Mouse (Mus musculus): ENCODE measurements around the gene Ces1d.

The Ces1d gene

GRCm38 (mm10) chr8:93132196-93132595 lies 65.4 kb downstream of the Ces1d start:
- no peak for DNase-seq (ENCODE audit: low spot score)

- DNase-seq (ENCODE audit: low spot score) = no peak
Observed at GRCm38 (mm10) chr8:93131233-93131980, 66.2 kb downstream of the Ces1d start, which contains the start of gene Ces1c. Gene Ces1c, minus strand, starts transcription at chr8:93131283.

- no peak for DNase-seq (ENCODE audit: low spot score)
Observed at GRCm38 (mm10) chr8:93126476-93126875, 71.2 kb downstream of the Ces1d start.

- no peak for DNase-seq (ENCODE audit: low spot score)
Observed at GRCm38 (mm10) chr8:93122005-93122404, 75.6 kb downstream of the Ces1d start.
